Mouse (Mus musculus) midbrain, embryonic 10.5 days (tissue): ENCODE data around the gene Cmtm2b. TPM values are rescaled to one million over a fixed set of nuclear protein-coding genes. Genes with fewer than 3 reads are reported as not detected.
A peak's percentile ranks its signal among the peaks of the same experiment; 100 is the strongest.

Experiments used
- DNase-seq: peaks from one replicate; pipeline ENCODE4 v3.0.0-alpha.2; 2017; ENCODE audit warnings: low spot score
- H3K27ac ChIP-seq: fragments of 300-500 bp; sonication (generic); replicated peaks from 2 replicates; pipeline ENCODE4 v1.5.1; 2016; ENCODE audit warnings: mild to moderate bottlenecking
- H3K27me3 ChIP-seq: fragments of 300-500 bp; sonication (generic); 2 replicates; pipeline ENCODE4 v1.6.1; 2016; ENCODE audit warnings: low read depth, mild to moderate bottlenecking; ENCODE audit not compliant: poor library complexity, severe bottlenecking
- H3K36me3 ChIP-seq: fragments of 300-500 bp; sonication (generic); 2 replicates; pipeline ENCODE4 v1.6.1; 2016; ENCODE audit warnings: mild to moderate bottlenecking, moderate library complexity
- H3K4me1 ChIP-seq: fragments of 300-500 bp; sonication (generic); 2 replicates; pipeline ENCODE4 v1.6.1; 2016
- H3K4me3 ChIP-seq: fragments of 300-500 bp; sonication (generic); 2 replicates; pipeline ENCODE4 v1.5.1; 2016; ENCODE audit warnings: mild to moderate bottlenecking, moderate library complexity
- H3K9me3 ChIP-seq: fragments of 300-500 bp; sonication (generic); replicated peaks from 2 replicates; pipeline ENCODE4 v1.6.1; 2016; ENCODE audit warnings: mild to moderate bottlenecking
- WGBS: fragments of 180-500 bp; shearing (Covaris S2); methylation state at CpG from one replicate; pipeline ENCODE4 v1.1.7; 2016; 5-methylcytosine and 5-hydroxymethylcytosine counted together
- polyA plus RNA-seq: library from polyadenylated mRNA; unstranded; fragments of >200 nt; fragmentation: Nextera tagmentation; extraction: Ambion mirVana; gene quantifications from 2 replicates; pipeline ENCODE4 v1.2.1, GENCODE M21; 2016

Gene Cmtm2b
- polyA plus RNA-seq, 1 experiment from 2014 or later, result not detected

DNA sequence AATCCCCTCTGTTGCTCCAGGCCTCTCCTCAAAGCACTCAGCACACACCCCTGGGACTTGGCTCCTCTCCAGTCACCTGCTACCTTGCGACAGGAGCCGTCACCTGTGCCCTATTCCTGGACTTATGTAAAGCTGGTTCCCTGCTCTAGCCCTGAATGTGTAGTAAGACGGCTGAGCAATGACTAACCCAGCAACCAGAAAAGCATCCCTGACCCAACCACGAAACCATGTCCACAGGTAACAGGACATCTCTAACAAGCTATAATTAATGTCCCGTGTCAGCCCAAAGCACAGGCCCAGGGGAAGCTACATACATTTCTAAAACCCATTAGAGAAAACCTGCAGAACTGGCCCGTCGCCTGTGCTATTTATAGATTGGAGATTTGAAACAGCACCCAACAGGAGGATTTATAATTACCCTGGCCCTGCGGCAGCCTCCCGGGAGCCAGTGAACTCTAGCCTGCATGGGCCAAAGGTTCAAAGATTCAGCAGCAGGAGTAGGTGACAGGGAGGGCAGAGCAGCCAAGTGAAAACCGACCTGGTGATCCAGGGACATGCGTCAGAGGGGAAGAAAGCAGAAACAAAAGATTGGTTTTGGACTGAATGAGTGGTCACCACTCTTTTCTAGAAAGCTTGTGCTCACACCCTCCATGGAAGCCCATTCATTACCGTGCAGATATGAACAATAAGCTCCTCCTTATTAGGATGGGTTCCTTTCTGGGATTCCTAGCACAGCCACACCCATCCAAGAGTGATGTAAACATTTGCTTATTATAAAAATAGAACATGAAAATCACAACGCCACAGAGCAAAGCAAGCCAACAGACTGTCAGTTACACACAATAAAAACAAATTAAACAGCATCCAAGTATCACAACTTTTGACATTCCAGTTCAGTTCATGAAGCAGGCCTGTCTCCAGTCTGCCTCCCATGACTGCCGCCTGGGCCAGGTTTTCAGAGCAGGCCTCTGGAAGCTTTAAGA, 53.1 kb downstream of the Cmtm2b start:
- no peak overlapping the region for H3K4me3 ChIP-seq
- WGBS, result 67% methylated on average over 14 of the region's 14 CpGs
- no peaks in the 10 kb centered on the region for H3K36me3 ChIP-seq
- H3K4me1 ChIP-seq, result peaks cover 38% of the 10 kb centered on the region
- no peaks in the 10 kb centered on the region for H3K27me3 ChIP-seq
- no peaks in the 10 kb centered on the region for H3K9me3 ChIP-seq
- peak overlapping the region; percentile 59; the same call in 1 of the 2 replicates for H3K27ac ChIP-seq
- no peak for DNase-seq

DNA sequence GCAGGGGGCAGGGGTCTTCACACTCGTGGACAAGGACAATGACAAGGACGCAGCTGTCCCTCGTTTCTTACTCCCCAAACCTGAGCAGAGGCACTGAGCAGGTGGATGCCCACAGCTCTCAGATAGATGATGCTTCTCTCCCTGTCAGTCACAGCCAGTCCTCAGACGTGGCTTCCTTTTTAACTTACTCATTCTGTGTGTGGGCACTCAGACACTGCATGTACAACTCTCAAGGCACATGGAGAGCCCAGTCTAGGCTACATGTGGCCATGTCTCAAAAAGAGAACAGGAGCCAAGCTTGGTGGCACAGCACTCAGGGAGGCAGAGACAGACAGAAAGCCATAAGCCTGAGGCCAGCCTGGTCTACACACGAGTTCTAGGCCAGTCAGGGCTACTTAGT, 53.9 kb downstream of the Cmtm2b start:
- peaks cover 38% of the 10 kb centered on the region for H3K4me1 ChIP-seq
- no peaks in the 10 kb centered on the region for H3K36me3 ChIP-seq
- H3K27ac ChIP-seq, result peak overlapping the region; percentile 59; the same call in 1 of the 2 replicates
- no peak overlapping the region for H3K4me3 ChIP-seq
- no peaks in the 10 kb centered on the region for H3K27me3 ChIP-seq
- no peak for DNase-seq
- H3K9me3 ChIP-seq, result no peaks in the 10 kb centered on the region
- WGBS, result 71% methylated on average over 5 of the region's 5 CpGs

DNA sequence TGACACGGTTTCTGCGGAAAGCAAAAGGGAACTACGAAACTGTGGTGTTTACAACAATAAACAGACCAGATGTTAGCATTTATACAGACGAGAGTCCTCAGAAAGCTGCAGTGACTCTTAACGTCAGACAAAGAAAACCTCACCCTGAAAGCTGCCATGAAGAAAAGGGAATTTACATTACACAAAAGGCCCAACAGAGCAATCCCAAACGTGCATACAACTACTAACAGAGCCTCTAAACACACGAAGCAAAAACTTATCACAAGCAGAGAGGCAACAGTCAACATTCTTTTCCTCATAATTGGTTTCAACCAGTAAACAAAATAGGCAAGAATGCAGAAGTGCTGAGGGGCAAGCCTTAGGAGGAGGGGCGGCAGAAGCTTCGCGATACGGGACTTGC, 54.6 kb downstream of the Cmtm2b start:
- H3K27me3 ChIP-seq, result no peaks in the 10 kb centered on the region
- H3K27ac ChIP-seq, result peak overlapping the region; percentile 63; the same call in 1 of the 2 replicates
- 51% methylated on average over 11 of the region's 11 CpGs for WGBS
- H3K36me3 ChIP-seq, result no peaks in the 10 kb centered on the region
- peaks cover 44% of the 10 kb centered on the region for H3K4me1 ChIP-seq
- H3K9me3 ChIP-seq, result no peaks in the 10 kb centered on the region
- DNase-seq, result no peak
- H3K4me3 ChIP-seq, result no peak overlapping the region

- Histone ChIP-seq H3K36me3 (no peaks in the 10 kb centered on the region), H3K4me1 (peaks cover 59% of the 10 kb centered on the region), H3K27ac (no peak overlapping the region), H3K4me3 (no peak overlapping the region), H3K9me3 (no peaks in the 10 kb centered on the region), H3K27me3 (no peaks in the 10 kb centered on the region)
- DNase-seq, result no peak
- WGBS, result 54% methylated on average over 10 of the region's 10 CpGs
These were observed 57.3 kb downstream of the Cmtm2b start for GRCm38 (mm10) chr8:104379301-104379836.

DNA sequence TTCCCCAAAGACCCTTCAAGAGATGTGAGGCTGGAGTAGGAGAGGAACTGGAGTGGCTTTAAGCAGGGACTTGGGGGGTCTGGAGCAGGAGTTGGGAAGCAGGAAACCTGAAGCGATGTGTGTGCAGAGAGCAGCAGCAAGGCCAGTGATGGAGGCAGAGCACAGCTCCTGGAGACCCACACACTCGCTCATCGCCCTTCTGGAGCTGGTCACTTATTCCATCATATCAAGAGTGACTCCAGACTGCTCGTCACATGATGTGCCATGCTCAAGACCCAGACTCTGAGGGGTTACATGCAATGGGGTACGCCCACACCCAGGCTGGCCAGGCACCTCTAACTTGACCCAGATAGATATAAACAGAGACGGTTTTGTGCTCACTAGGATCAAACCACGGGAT, 58.2 kb downstream of the Cmtm2b start:
- 94% methylated on average over 7 of the region's 7 CpGs for WGBS
- no peaks in the 10 kb centered on the region for H3K36me3 ChIP-seq
- H3K4me3 ChIP-seq, result no peak overlapping the region
- H3K4me1 ChIP-seq, result peaks cover 53% of the 10 kb centered on the region
- DNase-seq, result no peak
- H3K27ac ChIP-seq, result no peak overlapping the region
- no peaks in the 10 kb centered on the region for H3K27me3 ChIP-seq
- H3K9me3 ChIP-seq, result no peaks in the 10 kb centered on the region

Other genes with a start within 250 kb of the Cmtm2b start
- 12.2 and 13.9 TPM in 2 replicates for gene Cdh5, start 220.6 kb upstream of the Cmtm2b start, polyA plus RNA-seq
- gene Bean1, start 151.8 kb upstream of the Cmtm2b start, polyA plus RNA-seq, result 0.20 and 0.56 TPM in 2 replicates
- 29.3 and 30.3 TPM in 2 replicates for gene Tk2, start 73.7 kb upstream of the Cmtm2b start, polyA plus RNA-seq
- gene Cklf, start 71.4 kb upstream of the Cmtm2b start, polyA plus RNA-seq, result 44.1 and 45.6 TPM in 2 replicates
- not detected in 2 replicates for gene Cmtm2a, start 29.0 kb upstream of the Cmtm2b start, polyA plus RNA-seq
- gene Gm45711, start 12.1 kb upstream of the Cmtm2b start, polyA plus RNA-seq, result not detected in 2 replicates
- gene Cmtm1, start 12.1 kb upstream of the Cmtm2b start, polyA plus RNA-seq, result not detected in 2 replicates
- gene Gm11020, start 663 bp upstream of the Cmtm2b start, polyA plus RNA-seq, result not detected in 2 replicates
- 72.8 and 79.1 TPM in 2 replicates for gene Cmtm3, start 17.2 kb downstream of the Cmtm2b start, polyA plus RNA-seq
- 1.7 and 1.8 TPM in 2 replicates for gene Cmtm4, start 73.6 kb downstream of the Cmtm2b start, polyA plus RNA-seq
- 80.1 and 96.1 TPM in 2 replicates for gene Dync1li2, start 120.8 kb downstream of the Cmtm2b start, polyA plus RNA-seq
- 0.16 and 0.22 TPM in 2 replicates for gene Terb1, start 187.7 kb downstream of the Cmtm2b start, polyA plus RNA-seq
- 134 and 139 TPM in 2 replicates for gene Nae1, start 212.4 kb downstream of the Cmtm2b start, polyA plus RNA-seq
- gene Car7, start 212.5 kb downstream of the Cmtm2b start, polyA plus RNA-seq, result 0.86 and 1.2 TPM in 2 replicates